In the genomic region with DNA sequence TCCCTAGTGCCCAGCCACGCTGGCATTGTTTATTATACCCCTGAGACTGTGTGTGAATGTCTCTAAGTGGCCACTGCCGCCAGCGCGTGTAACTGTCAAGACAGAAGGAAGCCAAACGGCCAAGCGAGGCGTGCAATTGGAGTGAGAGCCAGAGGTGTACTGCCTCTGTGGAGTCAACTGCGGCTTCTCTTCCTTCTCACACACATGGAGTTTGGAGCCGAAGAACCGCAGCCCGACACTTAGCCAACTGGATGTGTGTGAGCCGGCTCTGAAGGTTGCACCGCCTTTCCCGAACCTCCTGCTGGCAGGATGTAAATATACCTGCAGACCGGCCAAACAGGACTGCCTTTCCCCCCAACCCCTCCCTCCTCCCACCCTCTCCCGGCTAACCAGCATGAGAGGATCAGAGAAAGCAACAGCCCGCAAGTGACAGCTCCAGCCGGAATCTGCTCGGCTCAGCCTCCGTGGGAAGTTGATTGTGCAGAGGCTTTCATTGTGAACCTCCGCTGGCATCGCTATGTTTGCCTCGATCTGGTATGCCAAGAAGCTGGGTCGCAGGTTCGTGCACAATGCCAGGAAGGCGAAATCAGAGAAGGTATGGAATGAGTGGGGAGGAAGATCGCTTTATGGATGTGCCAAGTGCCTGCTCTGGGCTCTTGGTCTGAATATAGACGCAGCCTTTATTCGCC, we compare ENCODE assay signal across 7 mouse cellular contexts.
DNase-seq lines count a peak whose midpoint lies in the region; ATAC-seq lines count a peak whose summit lies in the region.

No protein-coding gene starts in this region.

- H3K36me3 ChIP-seq in heart, embryonic 16.5 days (ENCODE audit: control insufficient read depth, insufficient read depth): no peaks in the 10 kb centered on the region
- H3K36me3 ChIP-seq in midbrain, embryonic 15.5 days (replicated peaks): no peaks in the 10 kb centered on the region

- peaks cover 4% of the 10 kb centered on the region; the same call in 1 of the 2 replicates for H3K4me1 ChIP-seq in heart, embryonic 16.5 days (ENCODE audit: control insufficient read depth, insufficient read depth, low read length)
- H3K4me1 ChIP-seq in midbrain, embryonic 15.5 days: peaks cover 5% of the 10 kb centered on the region; the same call in 1 of the 2 replicates

- no peaks in the 10 kb centered on the region for H3K9me3 ChIP-seq in heart, embryonic 16.5 days (replicated peaks; ENCODE audit: control insufficient read depth, low read length)
- H3K9me3 ChIP-seq in midbrain, embryonic 15.5 days: no peaks in the 10 kb centered on the region

- H3K27me3 ChIP-seq in heart, embryonic 16.5 days (ENCODE audit: control insufficient read depth, insufficient read depth, low read length): peaks cover 2% of the 10 kb centered on the region; the same call in 1 of the 2 replicates
- no peaks in the 10 kb centered on the region for H3K27me3 ChIP-seq in midbrain, embryonic 15.5 days (replicated peaks)

- no peak for ATAC-seq in heart, embryonic 16.5 days (replicated peaks; ENCODE audit: extremely low read depth, insufficient read depth, low FRiP score)
- ATAC-seq in midbrain, embryonic 15.5 days (replicated peaks): peak; percentile 90

- WGBS in heart, embryonic 16.5 days: 3% methylated on average over 29 of the region's 29 CpGs
- WGBS in midbrain, embryonic 15.5 days: under 1% methylated on average over 29 of the region's 29 CpGs

- H3K27ac ChIP-seq in heart, embryonic 16.5 days (ENCODE audit: low read length): no peak overlapping the region
- H3K27ac ChIP-seq in midbrain, embryonic 15.5 days: peak overlapping the region; percentile 64

- peak overlapping the region; percentile 77 for H3K4me2 ChIP-seq in heart, embryonic 16.5 days (ENCODE audit: low read depth, low read length)
- H3K4me2 ChIP-seq in midbrain, embryonic 15.5 days: peak overlapping the region; percentile 63

- peak; percentile 0 to 16 for DNase-seq in urinary bladder, adult 18-20 months (ENCODE audit: low spot score in 2 of 2)
- DNase-seq in urinary bladder, postnatal 4 days (ENCODE audit: low spot score in 2 of 2): no peak
- peak; percentile 68 for DNase-seq in cerebellum, postnatal 14 days
- peak; percentile 55 to 59 for DNase-seq in layer of hippocampus, postnatal 36 days
- no peak for DNase-seq in thymus, postnatal 10 days (ENCODE audit: low spot score in 2 of 2)

- 0 out of 2 replicates have a peak overlapping the region, but pooled peaks have one; percentile 14 for H3K9ac ChIP-seq in heart, embryonic 16.5 days (ENCODE audit: low read length)
- peak overlapping the region; percentile 46 for H3K9ac ChIP-seq in midbrain, embryonic 15.5 days

- H3K4me3 ChIP-seq in heart, embryonic 16.5 days (ENCODE audit: low read length): peak overlapping the region; percentile 49
- H3K4me3 ChIP-seq in midbrain, embryonic 15.5 days: peak overlapping the region; percentile 46

Comparison
In these comparisons a context has a peak if more than half of its experiments do, and no peak if none do; other contexts are left out.
1. DNase-seq: peak in urinary bladder, adult 18-20 months (2 of 2), cerebellum, postnatal 14 days (2 of 2) and layer of hippocampus, postnatal 36 days (2 of 2); none in urinary bladder, postnatal 4 days (0 of 2) and thymus, postnatal 10 days (0 of 2).